ENCODE assay signal across 8 mouse cellular contexts in genomic region chr10:71343567-71344265, GRCm38 (mm10). TPM values are rescaled to one million over a fixed set of nuclear protein-coding genes. Genes with fewer than 3 reads are reported as not detected.
DNase-seq lines count a peak whose midpoint lies in the region; ATAC-seq and TF ChIP-seq lines count a peak whose summit lies in the region.

No protein-coding gene starts in this region.

- WGBS in cerebellum, adult 2 months: 20% methylated on average over 14 of the region's 14 CpGs
- 28% methylated on average over 14 of the region's 14 CpGs for WGBS in neural tube, embryonic 11.5 days
- WGBS in limb, embryonic 13.5 days: 19% methylated on average over 14 of the region's 14 CpGs
- 27% methylated on average over 14 of the region's 14 CpGs for WGBS in stomach, embryonic 14.5 days

- no peak for ATAC-seq in cerebellum, adult (ENCODE audit: insufficient number of reproducible peaks, low FRiP score, low TSS enrichment)
- ATAC-seq in neural tube, embryonic 11.5 days (ENCODE audit: insufficient read depth, low FRiP score, low TSS enrichment): no peak
- ATAC-seq in limb, embryonic 13.5 days (ENCODE audit: low FRiP score, low read depth): no peak
- no peak for ATAC-seq in stomach, embryonic 14.5 days (ENCODE audit: insufficient number of reproducible peaks, insufficient read depth, low FRiP score, low read depth)
- no peak for ATAC-seq in activated CD4-positive, CD25-positive, alpha-beta regulatory T cell, adult 4 months

- H3K4me2 ChIP-seq in neural tube, embryonic 11.5 days (ENCODE audit: low read depth): peak overlapping the region; percentile 54
- peak overlapping the region; percentile 75 for H3K4me2 ChIP-seq in limb, embryonic 13.5 days (replicated peaks)
- peak overlapping the region; percentile 81 for H3K4me2 ChIP-seq in stomach, embryonic 14.5 days (replicated peaks; ENCODE audit: low read depth, low read length)

- H3K36me3 ChIP-seq in neural tube, embryonic 11.5 days (ENCODE audit: control insufficient read depth, insufficient read depth, low read length): no peaks in the 10 kb centered on the region
- no peaks in the 10 kb centered on the region for H3K36me3 ChIP-seq in limb, embryonic 13.5 days
- no peaks in the 10 kb centered on the region for H3K36me3 ChIP-seq in stomach, embryonic 14.5 days (ENCODE audit: control insufficient read depth, insufficient read depth, low read length)

- no peaks in the 10 kb centered on the region for H3K9me3 ChIP-seq in neural tube, embryonic 11.5 days (ENCODE audit: control insufficient read depth, low read length)
- no peaks in the 10 kb centered on the region for H3K9me3 ChIP-seq in limb, embryonic 13.5 days
- no peaks in the 10 kb centered on the region for H3K9me3 ChIP-seq in stomach, embryonic 14.5 days (ENCODE audit: control insufficient read depth, low read depth, low read length)

- no peak for TF ChIP-seq POLR2A in cerebellum, adult 2 months (IDR thresholded peaks at IDR 0.05; ENCODE audit: borderline replicate concordance, insufficient read depth, low read length)

- H3K4me3 ChIP-seq in cerebellum, adult 2 months (replicated peaks; ENCODE audit: insufficient read depth, low read depth, low read length): peak overlapping the region; percentile 84
- H3K4me3 ChIP-seq in neural tube, embryonic 11.5 days (ENCODE audit: low read depth, low read length): peak overlapping the region; percentile 82
- H3K4me3 ChIP-seq in limb, embryonic 13.5 days: peak overlapping the region; percentile 86
- peak overlapping the region; percentile 65 for H3K4me3 ChIP-seq in stomach, embryonic 14.5 days (ENCODE audit: low read depth, low read length)

- peak overlapping the region; percentile 86 for H3K9ac ChIP-seq in neural tube, embryonic 11.5 days (ENCODE audit: low read length)
- peak overlapping the region; percentile 92 for H3K9ac ChIP-seq in limb, embryonic 13.5 days
- peak overlapping the region; percentile 60 for H3K9ac ChIP-seq in stomach, embryonic 14.5 days (replicated peaks; ENCODE audit: low read depth, low read length)

- DNase-seq in cerebellum, adult 2 months: no peak
- DNase-seq in neural tube, embryonic 11.5 days (ENCODE audit: low spot score): no peak
- no peak for DNase-seq in neural tube, embryonic 10.5 days (ENCODE audit: extremely low spot score, low spot score)
- DNase-seq in retina, postnatal 1 day: no peak

- peaks cover 12% of the 10 kb centered on the region for H3K4me1 ChIP-seq in cerebellum, adult 2 months (ENCODE audit: control insufficient read depth, insufficient read depth, low read length)
- H3K4me1 ChIP-seq in neural tube, embryonic 11.5 days (ENCODE audit: control insufficient read depth, insufficient read depth, low read length): 0 out of 2 replicates have a peak, but pooled peaks cover 5% of the 10 kb centered on the region
- H3K4me1 ChIP-seq in limb, embryonic 13.5 days: peaks cover 39% of the 10 kb centered on the region
- peaks cover 4% of the 10 kb centered on the region; the same call in 1 of the 2 replicates for H3K4me1 ChIP-seq in stomach, embryonic 14.5 days (ENCODE audit: control insufficient read depth, insufficient read depth, low read length)

- no peak overlapping the region for H3K27ac ChIP-seq in cerebellum, adult 2 months (ENCODE audit: insufficient read depth, low read length)
- H3K27ac ChIP-seq in neural tube, embryonic 11.5 days (ENCODE audit: low read depth, low read length): no peak overlapping the region
- H3K27ac ChIP-seq in limb, embryonic 13.5 days: no peak overlapping the region
- H3K27ac ChIP-seq in stomach, embryonic 14.5 days (ENCODE audit: low read length): no peak overlapping the region

- H3K27me3 ChIP-seq in cerebellum, adult 2 months (ENCODE audit: control insufficient read depth, insufficient read depth, low read length): no peaks in the 10 kb centered on the region
- H3K27me3 ChIP-seq in neural tube, embryonic 11.5 days (ENCODE audit: control insufficient read depth, insufficient read depth, low read length): no peaks in the 10 kb centered on the region
- H3K27me3 ChIP-seq in limb, embryonic 13.5 days: no peaks in the 10 kb centered on the region
- H3K27me3 ChIP-seq in stomach, embryonic 14.5 days (ENCODE audit: control insufficient read depth, insufficient read depth, low read length): no peaks in the 10 kb centered on the region

- TF ChIP-seq CTCF in cerebellum, adult 2 months (IDR thresholded peaks at IDR 0.05; ENCODE audit: borderline replicate concordance, insufficient read depth, low read depth, low read length): no peak

RNA-seq across cellular contexts. Expression of gene Cisd1, which starts 1.0 kb away (rescaled TPM):
- polyA plus RNA-seq in cerebellum, adult 2 months (2012; rRNA removed): 210 and 212 TPM in 2 replicates
- polyA plus RNA-seq in neural tube, embryonic 11.5 days (2014; fragmentation: Nextera tagmentation; extraction: Ambion mirVana): 137 TPM in 2 replicates
- 86.3 and 88.0 TPM in 2 replicates for polyA plus RNA-seq in limb, embryonic 13.5 days (2015; fragmentation: Nextera tagmentation; extraction: Ambion mirVana)
- 90.4 and 94.1 TPM in 2 replicates for polyA plus RNA-seq in stomach, embryonic 14.5 days (2014; fragmentation: Nextera tagmentation; extraction: Ambion mirVana)
- 10 to 100 TPM; 34.7 to 43.2 TPM for polyA plus RNA-seq in activated CD4-positive, CD25-positive, alpha-beta regulatory T cell, adult 4 months (2017; shearing (Covaris generic))

RNA-seq across cellular contexts. Expression of gene Ipmk, which starts 3.8 kb away (rescaled TPM):
- 16.9 and 17.5 TPM in 2 replicates for polyA plus RNA-seq in cerebellum, adult 2 months (2012; rRNA removed)
- polyA plus RNA-seq in neural tube, embryonic 11.5 days (2014; fragmentation: Nextera tagmentation; extraction: Ambion mirVana): 23.6 TPM in 2 replicates
- polyA plus RNA-seq in limb, embryonic 13.5 days (2015; fragmentation: Nextera tagmentation; extraction: Ambion mirVana): 10.2 and 11.2 TPM in 2 replicates
- polyA plus RNA-seq in stomach, embryonic 14.5 days (2014; fragmentation: Nextera tagmentation; extraction: Ambion mirVana): 11.2 and 12.1 TPM in 2 replicates
- polyA plus RNA-seq in activated CD4-positive, CD25-positive, alpha-beta regulatory T cell, adult 4 months (2017; shearing (Covaris generic)): 1 to 10 TPM; 2.8 to 3.1 TPM

RNA-seq across cellular contexts. Expression of gene Ube2d1, which starts 58.7 kb away (rescaled TPM):
- polyA plus RNA-seq in cerebellum, adult 2 months (2012; rRNA removed): 123 and 127 TPM in 2 replicates
- polyA plus RNA-seq in neural tube, embryonic 11.5 days (2014; fragmentation: Nextera tagmentation; extraction: Ambion mirVana): 195 and 199 TPM in 2 replicates
- 69.2 and 73.5 TPM in 2 replicates for polyA plus RNA-seq in limb, embryonic 13.5 days (2015; fragmentation: Nextera tagmentation; extraction: Ambion mirVana)
- 72.0 and 76.0 TPM in 2 replicates for polyA plus RNA-seq in stomach, embryonic 14.5 days (2014; fragmentation: Nextera tagmentation; extraction: Ambion mirVana)
- polyA plus RNA-seq in activated CD4-positive, CD25-positive, alpha-beta regulatory T cell, adult 4 months (2017; shearing (Covaris generic)): 10 to 100 TPM; 17.8 to 19.7 TPM
